In genomic region chr12:80643693-80644505, GRCm38 (mm10) we compare ENCODE assay signal across 8 mouse cellular contexts. TPM values are rescaled to one million over a fixed set of nuclear protein-coding genes. Genes with fewer than 3 reads are reported as not detected.
DNase-seq lines count a peak whose midpoint lies in the region; ATAC-seq and TF ChIP-seq lines count a peak whose summit lies in the region.

TSS of gene Slc39a9 (plus strand) at chr12:80643883.
TSS of gene Erh (minus strand) at chr12:80644341.

- intact Hi-C loops in gastrocnemius, adult 2 months (cut with DNase I), result loop anchor here (5.0 to 10.0 kb wide), 5 partner anchors 179 to 1469 kb away; partner anchors contain the start of genes Exd2, Srsf5 and Vti1b
- intact Hi-C loops in left cerebral cortex, adult 2 months (cut with DNase I), result loop anchor here (2.0 to 5.0 kb wide), 3 partner anchors 125 to 1782 kb away; partner anchors contain the start of genes Atp6v1d, Eif2s1 and Galnt16

- DNase-seq in ZHBTc4 (ENCODE audit: low read depth, low spot score), result peak; percentile 97
- peak; percentile 95 for DNase-seq in gastrocnemius, adult 2 months
- DNase-seq in hindbrain, postnatal 0 days (ENCODE audit: low spot score), result peak; percentile 97
- peak; percentile 91 to 93 for DNase-seq in left cerebral cortex, adult 2 months (ENCODE audit: extremely low spot score in 1 of 2, low spot score in 2 of 2)
- DNase-seq in right cerebral cortex, adult 2 months (ENCODE audit: low spot score in 2 of 2), result peak; percentile 96 to 97
- DNase-seq in urinary bladder, postnatal 14 days (ENCODE audit: low spot score), result peak; percentile 93

- H3K4me3 ChIP-seq in gastrocnemius, adult 2 months, result peak within 1 kb of the TSS; percentile 90
- peak within 1 kb of the TSS; percentile 65 for H3K4me3 ChIP-seq in hindbrain, postnatal 0 days (ENCODE audit: low read length)
- peak within 1 kb of the TSS; percentile 81 for H3K4me3 ChIP-seq in left cerebral cortex, adult 2 months

- H3K27ac ChIP-seq in gastrocnemius, adult 2 months, result peak within 1 kb of the TSS; percentile 93
- H3K27ac ChIP-seq in hindbrain, postnatal 0 days, result peak within 1 kb of the TSS; percentile 86
- peak within 1 kb of the TSS; percentile 97 for H3K27ac ChIP-seq in left cerebral cortex, adult 2 months

- peak within 1 kb of the TSS; percentile 84 for H3K9ac ChIP-seq in hindbrain, postnatal 0 days (replicated peaks; ENCODE audit: low read length)

- peaks cover 15% of the 10 kb centered on the region for H3K36me3 ChIP-seq in hindbrain, postnatal 0 days (ENCODE audit: insufficient read depth, low read length)

- no peaks in the 10 kb centered on the region for H3K27me3 ChIP-seq in hindbrain, postnatal 0 days (ENCODE audit: insufficient read depth, low read length)

- peaks cover 28% of the 10 kb centered on the region for H3K4me1 ChIP-seq in hindbrain, postnatal 0 days (ENCODE audit: insufficient read depth, low read length)

- peak; percentile 93 for ATAC-seq in common myeloid progenitor, adult 5-6 weeks (replicated peaks; ENCODE audit: low read depth, poor library complexity, severe bottlenecking)
- peak; percentile 98 for ATAC-seq in hindbrain, postnatal 0 days
- ATAC-seq in megakaryocyte, adult 5-6 weeks (ENCODE audit: poor library complexity, severe bottlenecking), result peak; percentile 95

- no peak for TF ChIP-seq CTCF in gastrocnemius, adult 2 months (IDR thresholded peaks at IDR 0.05)
- TF ChIP-seq CTCF in hindbrain, postnatal 0 days (IDR thresholded peaks at IDR 0.05; ENCODE audit: low read depth), result peak; percentile 56
- TF ChIP-seq CTCF in left cerebral cortex, adult 2 months (IDR thresholded peaks at IDR 0.05), result peak; percentile 8

- no peaks in the 10 kb centered on the region for H3K9me3 ChIP-seq in hindbrain, postnatal 0 days (ENCODE audit: low read length)

- peak within 1 kb of the TSS; percentile 75 for H3K4me2 ChIP-seq in hindbrain, postnatal 0 days (ENCODE audit: low read depth, low read length)

- WGBS in hindbrain, postnatal 0 days, result under 1% methylated on average over 50 of the region's 50 CpGs

RNA-seq across cellular contexts. Expression of gene Slc39a9, which starts in this region (rescaled TPM):
- 14.1 and 16.4 TPM in 2 replicates for total RNA-seq in common myeloid progenitor, adult 5-6 weeks (2017)
- total RNA-seq in gastrocnemius, adult 2 months (2021), result 10 to 100 TPM in 1 of 2 experiments, 1 to 10 TPM in 1; 7.8 to 11.6 TPM
- total RNA-seq in hindbrain, postnatal 0 days (2014; rRNA removed), result 19.4 and 33.1 TPM in 2 replicates
- polyA plus RNA-seq in hindbrain, postnatal 0 days (2015; fragmentation: Nextera tagmentation; extraction: Ambion mirVana), result 17.7 and 17.8 TPM in 2 replicates
- total RNA-seq in left cerebral cortex, adult 2 months (2021), result 10 to 100 TPM; 36.6 to 40.8 TPM
- 24.3 and 24.5 TPM in 2 replicates for total RNA-seq in megakaryocyte, adult 5-6 weeks (2015)
- total RNA-seq in megakaryocyte, adult 5-6 weeks (2017), result 12.3 and 14.5 TPM in 2 replicates

RNA-seq across cellular contexts. Expression of gene Erh, which starts in this region (rescaled TPM):
- 115 and 128 TPM in 2 replicates for total RNA-seq in common myeloid progenitor, adult 5-6 weeks (2017)
- 10 to 100 TPM; 14.4 to 17.7 TPM for total RNA-seq in gastrocnemius, adult 2 months (2021)
- 62.1 and 95.6 TPM in 2 replicates for total RNA-seq in hindbrain, postnatal 0 days (2014; rRNA removed)
- 278 and 295 TPM in 2 replicates for polyA plus RNA-seq in hindbrain, postnatal 0 days (2015; fragmentation: Nextera tagmentation; extraction: Ambion mirVana)
- 10 to 100 TPM; 33.7 to 36.8 TPM for total RNA-seq in left cerebral cortex, adult 2 months (2021)
- 33.8 and 57.1 TPM in 2 replicates for total RNA-seq in megakaryocyte, adult 5-6 weeks (2015)
- total RNA-seq in megakaryocyte, adult 5-6 weeks (2017), result 25.1 and 30.3 TPM in 2 replicates

Comparison
In these comparisons a context has a peak if more than half of its experiments do, and no peak if none do; other contexts are left out.
1. Peak in every context shown above with its lines: DNase-seq, ATAC-seq, H3K4me3 ChIP-seq and H3K27ac ChIP-seq.